Comparison of ENCODE assay signal across 8 mouse cellular contexts in genomic region chr12:104864439-104865165, GRCm38 (mm10). TPM values are rescaled to one million over a fixed set of nuclear protein-coding genes. Genes with fewer than 3 reads are reported as not detected.
DNase-seq lines count a peak whose midpoint lies in the region; ATAC-seq and TF ChIP-seq lines count a peak whose summit lies in the region.

TSS of gene Clmn (minus strand) at chr12:104865076.

- DNase-seq in testis, postnatal 14 days (ENCODE audit: low spot score): no peak
- DNase-seq in embryo, embryonic 9.5 days (ENCODE audit: extremely low spot score): peak; percentile 61
- DNase-seq in kidney, postnatal 10 days: peak; percentile 66
- peak; percentile 67 for DNase-seq in retina, postnatal 1 day
- no peak for DNase-seq in c-Kit-positive CD71-positive TER-119-positive erythroid progenitor cells, embryonic 14.5 days (ENCODE audit: low spot score)

- peak within 1 kb of the TSS; percentile 82 for H3K4me3 ChIP-seq in testis, adult 2 months (ENCODE audit: control insufficient read depth, low read depth, low read length)
- H3K4me3 ChIP-seq in heart, embryonic 13.5 days: peak within 1 kb of the TSS; percentile 77
- peak within 1 kb of the TSS; percentile 60 for H3K4me3 ChIP-seq in liver, embryonic 16.5 days (ENCODE audit: low read depth, low read length)

- no peak for TF ChIP-seq CTCF in testis, adult 2 months (IDR thresholded peaks at IDR 0.05; ENCODE audit: control insufficient read depth, insufficient read depth, insufficient replicate concordance, low read depth, low read length)

- H3K27me3 ChIP-seq in testis, adult 2 months (ENCODE audit: control insufficient read depth, insufficient read depth, low read length): no peaks in the 10 kb centered on the region
- H3K27me3 ChIP-seq in heart, embryonic 13.5 days (replicated peaks): peaks cover 4% of the 10 kb centered on the region; the same call in 1 of the 2 replicates
- peaks cover 24% of the 10 kb centered on the region for H3K27me3 ChIP-seq in liver, embryonic 16.5 days (ENCODE audit: control insufficient read depth, insufficient read depth, low read depth, low read length)

- under 1% methylated on average over 43 of the region's 80 CpGs for WGBS in heart, embryonic 13.5 days
- 1% methylated on average over 54 of the region's 80 CpGs for WGBS in liver, embryonic 16.5 days (ENCODE audit: insufficient replicate concordance)

- no peak for TF ChIP-seq POLR2A in testis, adult 2 months (IDR thresholded peaks at IDR 0.05; ENCODE audit: control insufficient read depth, low read depth, low read length)

- H3K9ac ChIP-seq in heart, embryonic 13.5 days: peak within 1 kb of the TSS; percentile 86
- peak within 1 kb of the TSS; percentile 55 for H3K9ac ChIP-seq in liver, embryonic 16.5 days (ENCODE audit: low read depth, low read length)

- no peaks in the 10 kb centered on the region for H3K36me3 ChIP-seq in testis, adult 2 months (ENCODE audit: control insufficient read depth, insufficient read depth, low read length)
- H3K36me3 ChIP-seq in heart, embryonic 13.5 days: no peaks in the 10 kb centered on the region
- H3K36me3 ChIP-seq in liver, embryonic 16.5 days (ENCODE audit: control insufficient read depth, insufficient read depth): no peaks in the 10 kb centered on the region

- H3K9me3 ChIP-seq in heart, embryonic 13.5 days: no peaks in the 10 kb centered on the region
- H3K9me3 ChIP-seq in liver, embryonic 16.5 days (replicated peaks; ENCODE audit: control insufficient read depth, low read length): no peaks in the 10 kb centered on the region

- ATAC-seq in heart, embryonic 13.5 days (ENCODE audit: extremely low read depth, insufficient number of reproducible peaks, low FRiP score, low TSS enrichment): no peak; the same call in 1 of the 2 replicates
- peak; percentile 36; the same call in 1 of the 2 replicates for ATAC-seq in liver, embryonic 16.5 days (ENCODE audit: low read depth)

- H3K4me2 ChIP-seq in heart, embryonic 13.5 days: peak within 1 kb of the TSS; percentile 95
- peak within 1 kb of the TSS; percentile 59 for H3K4me2 ChIP-seq in liver, embryonic 16.5 days (ENCODE audit: low read depth, low read length)

- H3K27ac ChIP-seq in testis, adult 2 months (ENCODE audit: control insufficient read depth, insufficient read depth, low read depth, low read length): peak within 1 kb of the TSS; percentile 36
- H3K27ac ChIP-seq in heart, embryonic 13.5 days (replicated peaks): no peak within 1 kb of the TSS
- H3K27ac ChIP-seq in liver, embryonic 16.5 days (ENCODE audit: low read length): no peak within 1 kb of the TSS

- peaks cover 8% of the 10 kb centered on the region for H3K4me1 ChIP-seq in testis, adult 2 months (ENCODE audit: control insufficient read depth, insufficient read depth, low read length)
- H3K4me1 ChIP-seq in heart, embryonic 13.5 days: peaks cover 3% of the 10 kb centered on the region
- no peaks in the 10 kb centered on the region for H3K4me1 ChIP-seq in liver, embryonic 16.5 days (ENCODE audit: control insufficient read depth, low read depth, low read length)

RNA-seq across cellular contexts. Expression of gene Clmn, which starts in this region (rescaled TPM):
- 117 and 119 TPM in 2 replicates for polyA plus RNA-seq in testis, adult 2 months (2012; rRNA removed)
- 0.61 and 0.66 TPM in 2 replicates for polyA plus RNA-seq in heart, embryonic 13.5 days (2015; fragmentation: Nextera tagmentation; extraction: Ambion mirVana)
- 0.55 and 0.63 TPM in 2 replicates for polyA plus RNA-seq in liver, embryonic 16.5 days (2015; fragmentation: Nextera tagmentation; extraction: Ambion mirVana)

Comparison
In these comparisons a context has a peak if more than half of its experiments do, and no peak if none do; other contexts are left out.
1. RNA of gene Clmn (polyA plus RNA-seq): 117 to 119 TPM in testis, adult 2 months; 0.61 to 0.66 TPM in heart, embryonic 13.5 days and 0.55 to 0.63 TPM in liver, embryonic 16.5 days; every median in the first group is over 10 times any median in the second.
2. Peak in ATAC-seq, H3K4me3 ChIP-seq, H3K9ac ChIP-seq and H3K4me2 ChIP-seq in liver, embryonic 16.5 days; RNA of the gene not detected or under 1 TPM.
3. DNase-seq: peak in embryo, embryonic 9.5 days (single experiment), kidney, postnatal 10 days (single experiment) and retina, postnatal 1 day (single experiment); none in testis, postnatal 14 days (single experiment) and c-Kit-positive CD71-positive TER-119-positive erythroid progenitor cells, embryonic 14.5 days (single experiment).
4. Peak in every context shown above with its lines, with median percentiles within 50 percentile points of each other: H3K4me3 ChIP-seq.